Mouse (Mus musculus) granulocyte monocyte progenitor cell, adult 5-6 weeks (primary cell): Measurements from ENCODE around the gene Unc50. TPM values are rescaled to one million over a fixed set of nuclear protein-coding genes. Genes with fewer than 3 reads are reported as not detected.
A peak's percentile ranks its signal among the peaks of the same experiment; 100 is the strongest.

Experiments
- ATAC-seq: replicated peaks from 2 replicates; pipeline ENCODE4 v1.8.0; 2016; ENCODE audit warnings: mild to moderate bottlenecking, moderate TSS enrichment, inconsistent platforms; ENCODE audit not compliant: poor library complexity, severe bottlenecking
- total RNA-seq, 2 experiments: library from RNA; stranded (forward) in 1 of 2; stranded (reverse) in 1 of 2; fragments of 200-712, 200-1000 nt in 1 of 2; fragments of >200 nt in 1 of 2; fragmentation: Nextera tagmentation in 1 of 2; gene quantifications; 2 replicates each; pipeline ENCODE4 v1.2.3; 2014 to 2017

Gene Unc50
- 61.0 and 68.8 TPM in 2 replicates for total RNA-seq (2014; fragmentation: Nextera tagmentation)
- total RNA-seq (2017) = 41.9 and 63.4 TPM in 2 replicates

- peak; percentile 94 for ATAC-seq
These were observed at the start of gene Unc50, which contains the start of gene Coa5 for GRCm38 (mm10) chr1:37429366-37430296. TSS of gene Unc50 (plus strand) at chr1:37430139. TSS of gene Coa5 (minus strand) at chr1:37430103.

DNA sequence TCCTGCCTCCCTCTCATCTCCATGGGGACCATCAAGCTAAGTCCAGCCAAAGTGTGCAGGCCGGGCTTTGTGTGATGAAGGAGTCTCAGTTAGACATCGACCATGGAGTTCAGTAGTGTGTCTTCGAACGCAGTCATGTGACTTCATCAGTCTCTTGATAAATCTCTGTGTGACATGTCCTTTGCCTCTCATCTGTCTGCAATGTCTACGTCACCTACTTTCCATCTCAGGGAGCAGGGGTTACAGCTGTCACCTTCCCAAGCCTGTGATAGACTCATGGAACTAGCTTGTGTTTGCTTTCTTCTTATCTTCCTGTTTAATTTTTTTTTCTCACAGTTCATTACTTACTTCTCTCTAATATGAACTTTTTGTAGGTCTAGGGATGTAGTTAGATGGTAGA, 49.0 kb upstream of the Unc50 start:
- no peak for ATAC-seq

- no peak for ATAC-seq
These were observed 45.6 kb upstream of the Unc50 start for GRCm38 (mm10) chr1:37384304-37384703.

DNA sequence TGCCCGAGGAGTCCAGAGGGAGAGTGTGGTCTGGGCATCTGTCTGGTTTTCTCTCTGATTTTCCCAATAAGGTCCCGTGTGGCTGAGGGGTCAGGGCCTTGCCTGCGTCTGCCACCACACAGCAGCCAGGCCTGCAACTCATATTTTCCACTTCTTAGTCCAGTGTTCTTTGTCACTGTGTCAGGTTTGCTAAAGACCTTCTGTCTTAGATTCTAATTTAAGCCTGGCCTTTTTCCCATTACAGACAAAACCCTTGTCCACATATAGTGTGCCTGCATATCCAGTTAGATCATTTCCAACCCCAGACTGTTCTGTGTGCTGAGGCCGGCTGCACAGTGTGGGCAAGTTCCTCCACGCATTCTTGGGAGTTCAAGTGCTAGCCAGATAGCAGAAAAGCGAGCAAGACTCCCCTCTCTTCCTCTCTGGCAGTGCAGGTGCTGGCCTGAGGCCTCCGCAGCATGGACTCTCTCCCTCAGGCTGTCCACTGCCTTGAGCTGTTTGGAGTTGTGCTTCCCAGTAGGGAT, 43.4 kb upstream of the Unc50 start:
- ATAC-seq = no peak

GRCm38 (mm10) chr1:37393174-37393573, 36.8 kb upstream of the Unc50 start:
- ATAC-seq = no peak

GRCm38 (mm10) chr1:37396481-37396880, 33.5 kb upstream of the Unc50 start:
- ATAC-seq = no peak

DNA sequence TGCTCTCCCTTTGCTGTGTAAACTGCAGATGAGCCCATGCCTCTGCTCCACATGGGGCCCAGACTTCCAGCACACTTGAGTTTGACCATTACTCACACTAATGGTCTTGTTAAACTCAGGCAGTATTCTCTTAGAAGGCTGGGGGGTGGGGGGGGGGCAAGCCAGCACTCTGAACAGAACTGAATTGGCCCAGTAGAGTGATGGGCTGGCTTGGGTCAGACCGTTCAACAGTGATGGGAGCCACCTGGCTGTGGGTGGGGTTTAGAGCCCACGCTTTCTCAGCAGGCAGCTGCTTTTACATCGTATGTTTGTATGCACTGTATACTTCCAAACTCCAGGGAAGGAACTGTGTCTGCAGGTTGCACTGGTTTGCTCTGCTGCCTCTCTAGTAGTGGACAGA, 31.0 kb upstream of the Unc50 start:
- no peak for ATAC-seq

- ATAC-seq = no peak
These were observed 30.2 kb upstream of the Unc50 start for GRCm38 (mm10) chr1:37399734-37400133.

- ATAC-seq = peak; percentile 82
These were observed 28.3 kb upstream of the Unc50 start for GRCm38 (mm10) chr1:37401687-37402086.

DNA sequence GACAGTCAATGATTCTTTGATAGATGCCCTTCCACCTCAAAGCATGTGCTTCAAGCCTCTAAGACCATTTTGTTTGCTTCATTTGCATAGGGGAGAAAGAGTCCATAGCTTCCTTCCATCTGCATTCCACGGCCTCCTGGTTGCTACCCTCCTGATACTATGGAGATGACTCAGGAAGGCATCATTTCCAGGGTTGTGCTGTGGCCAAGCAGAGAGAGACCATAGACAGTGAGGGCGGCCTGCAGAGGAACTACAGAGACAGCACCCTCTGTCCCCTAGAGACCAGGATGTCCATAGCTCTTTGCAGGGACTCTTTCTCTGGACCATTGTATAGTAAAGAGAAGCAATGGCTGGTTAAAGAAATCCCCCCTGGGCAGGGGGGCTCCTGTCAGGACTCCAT, 24.8 kb upstream of the Unc50 start:
- no peak for ATAC-seq

- no peak for ATAC-seq
These were observed 22.7 kb upstream of the Unc50 start for GRCm38 (mm10) chr1:37407228-37407627.

DNA sequence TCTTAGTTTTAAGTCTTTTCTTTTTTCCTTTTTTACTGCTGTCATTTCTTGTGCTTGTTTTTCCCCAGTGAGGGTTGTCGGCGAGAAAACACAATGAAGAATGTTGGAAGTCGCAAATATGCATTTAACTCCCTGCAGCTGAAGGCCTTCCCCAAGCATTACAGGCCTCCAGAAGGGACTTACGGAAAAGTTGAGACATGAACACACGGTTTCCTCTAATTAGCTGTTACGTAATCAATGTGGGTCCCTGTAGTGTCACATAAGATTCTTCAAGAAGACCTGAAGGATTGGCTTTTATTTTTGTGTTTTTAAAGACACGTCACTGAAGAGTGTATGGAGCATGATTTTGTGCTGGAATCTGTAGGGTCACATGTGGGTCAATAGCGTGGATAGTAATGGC, 21.9 kb upstream of the Unc50 start:
- ATAC-seq = peak; percentile 59

DNA sequence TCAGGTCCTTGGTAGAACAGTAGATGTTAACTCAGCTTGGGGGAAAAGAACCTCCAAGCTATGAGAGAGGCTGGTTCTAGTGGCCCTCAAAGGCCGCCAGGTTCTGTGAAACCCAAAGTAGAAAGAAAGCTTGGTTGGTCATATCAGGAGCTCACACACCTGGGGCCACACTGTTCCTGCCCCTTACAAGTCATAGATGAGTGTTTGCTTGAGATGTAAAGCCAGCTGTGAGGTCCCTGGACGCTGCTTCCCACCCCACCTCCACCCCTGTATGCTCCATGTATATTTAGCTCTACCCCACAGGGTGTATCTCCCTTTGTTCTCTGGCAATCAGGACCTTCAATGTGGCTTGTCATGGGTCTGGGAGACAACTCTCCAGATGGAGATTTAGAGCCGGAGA, 21.3 kb upstream of the Unc50 start:
- ATAC-seq = no peak

DNA sequence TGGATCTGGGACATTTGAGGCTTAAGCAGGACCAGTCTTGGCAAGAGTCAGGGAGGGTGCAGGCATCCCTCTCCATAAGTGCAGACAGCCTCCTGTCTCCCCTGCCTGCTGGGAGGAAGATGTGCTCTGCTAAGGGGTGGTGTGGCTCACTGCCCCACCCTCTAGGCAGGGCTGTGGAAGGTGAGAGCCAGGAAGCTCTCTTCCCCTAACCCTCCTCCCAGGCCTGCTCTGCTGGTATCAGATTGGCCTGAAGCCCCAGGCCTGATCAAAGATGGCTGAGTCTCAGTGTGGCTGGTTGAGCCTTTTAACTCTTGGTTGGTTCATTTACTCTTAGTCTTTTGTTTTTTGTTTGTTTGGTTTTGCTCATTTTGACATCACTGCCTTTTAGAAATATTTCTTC, 20.3 kb upstream of the Unc50 start:
- ATAC-seq = no peak

DNA sequence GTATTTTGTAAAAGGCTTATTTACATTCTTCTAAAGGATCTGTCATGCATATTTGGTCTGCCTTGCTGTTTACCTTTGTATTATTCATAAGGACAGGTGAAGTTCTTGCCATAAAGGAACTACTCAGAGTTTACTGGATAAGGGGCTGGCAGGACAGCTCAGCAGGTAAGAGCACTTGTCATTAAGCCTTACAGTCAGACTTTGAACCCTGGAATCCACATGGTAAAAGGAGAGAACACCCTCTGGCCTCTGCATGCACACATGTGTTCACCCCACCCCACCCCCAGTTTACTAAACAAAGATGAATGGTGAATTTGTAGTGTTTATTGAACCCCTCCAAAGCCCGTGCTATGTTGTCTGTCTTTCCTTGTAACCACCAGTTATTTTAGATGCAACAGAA, 14.5 kb upstream of the Unc50 start:
- no peak for ATAC-seq

DNA sequence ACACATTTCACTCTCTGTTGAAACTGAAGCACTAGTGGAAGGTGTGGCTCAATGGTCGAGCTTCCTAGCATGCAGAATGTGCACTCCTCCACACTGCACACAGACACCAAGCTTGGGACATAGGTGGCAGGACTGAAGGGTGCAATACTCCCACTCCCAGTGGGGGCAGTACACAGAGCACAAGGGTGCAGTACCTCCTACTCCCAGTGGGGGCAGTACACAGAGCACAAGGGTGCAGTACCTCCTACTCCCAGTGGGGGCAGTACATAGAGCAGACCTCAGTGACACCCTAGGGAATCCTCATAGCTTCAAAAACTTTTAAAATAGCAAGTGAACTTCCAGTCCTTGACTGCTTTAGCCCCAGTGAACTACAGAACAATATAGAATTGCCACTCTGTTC, 10.5 kb upstream of the Unc50 start:
- ATAC-seq = peak; percentile 100

DNA sequence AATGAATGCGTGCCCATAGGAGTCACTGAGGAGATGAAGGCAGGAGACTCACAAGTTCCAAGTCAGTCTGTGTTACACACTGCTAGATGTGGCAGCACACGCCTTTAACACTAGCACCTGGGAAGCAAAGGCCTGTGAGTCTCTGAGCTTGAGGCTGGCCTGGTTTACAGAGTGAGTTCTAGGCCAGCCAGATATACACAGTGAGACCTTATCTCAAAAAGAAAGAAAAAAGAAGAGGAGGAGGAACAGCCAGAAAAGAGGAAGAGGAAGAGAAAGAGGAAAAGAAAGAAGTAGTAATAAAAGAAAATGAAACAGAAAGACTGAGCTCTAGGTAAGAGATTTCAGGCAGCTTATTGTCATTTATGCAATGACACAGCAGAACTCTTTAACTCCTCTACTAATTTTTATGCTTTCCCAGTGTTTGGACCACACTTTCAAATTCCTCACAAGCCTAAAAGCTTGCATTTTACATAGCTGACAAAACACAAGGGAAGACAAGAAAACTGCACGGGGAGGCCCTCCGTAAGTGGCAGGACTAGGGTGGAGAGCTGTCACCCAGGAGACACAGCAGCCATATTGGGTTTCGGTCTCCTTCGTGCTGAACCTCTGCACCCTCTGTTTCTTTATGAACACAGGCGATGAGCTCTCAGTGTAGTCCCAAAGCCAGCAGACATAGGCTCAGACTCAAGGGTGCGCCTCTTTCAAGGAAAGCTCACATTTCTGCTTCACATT, 2.6 kb upstream of the Unc50 start:
- ATAC-seq = 0 out of 2 replicates have a peak, but pooled peaks have one; percentile 8

DNA sequence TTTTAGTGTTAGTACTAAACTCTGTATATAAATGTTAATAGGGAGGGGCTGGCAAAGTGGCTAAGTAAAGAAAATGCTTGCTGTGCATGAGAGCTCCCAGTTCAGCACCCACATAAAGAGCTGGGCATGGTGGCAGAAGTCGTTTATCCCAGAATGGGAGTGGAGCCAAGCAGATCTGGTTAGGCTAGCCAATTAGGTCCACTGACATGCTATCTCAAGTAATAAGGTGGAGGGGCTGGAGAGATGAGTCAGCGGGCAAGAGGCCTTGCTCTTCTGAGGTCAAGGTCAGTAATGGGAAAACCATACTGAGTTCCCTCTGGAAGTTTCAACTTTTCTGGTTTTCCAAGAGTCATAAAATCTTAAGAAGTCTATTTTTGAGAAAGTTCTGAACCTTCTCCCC, 1.0 kb upstream of the Unc50 start:
- ATAC-seq = no peak

GRCm38 (mm10) chr1:37430297-37430840, 430 bp downstream of the Unc50 start:
- ATAC-seq = no peak

DNA sequence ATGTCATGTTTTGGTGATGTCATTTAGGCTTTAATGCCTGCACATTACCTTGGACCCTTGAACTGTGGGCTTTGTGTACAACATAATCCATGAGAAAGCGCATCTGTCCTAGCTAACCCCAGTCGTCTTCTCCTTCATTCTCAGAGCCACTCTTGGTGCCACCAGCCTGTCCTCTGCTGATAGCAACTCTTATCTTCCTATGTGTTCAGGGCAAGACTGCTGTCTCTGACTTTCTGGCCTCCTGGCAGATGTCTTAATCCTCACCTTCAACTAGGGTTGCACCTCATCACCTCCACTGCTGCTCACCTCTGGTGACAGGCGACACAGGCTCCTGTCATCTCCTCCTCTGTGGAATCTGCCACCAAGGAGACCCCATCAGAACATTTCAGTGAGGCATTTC, 6.5 kb downstream of the Unc50 start:
- ATAC-seq = no peak
